Mouse (Mus musculus) kidney, adult 2 months (tissue): ENCODE measurements around the gene Gch1.

ENCODE experiments used
- CTCF ChIP-seq: fragments of 200-500 bp; conservative IDR thresholded peaks from 2 replicates; pipeline ENCODE4 v1.5.1; 2011; ENCODE audit warnings: low read depth, mild to moderate bottlenecking, control low read depth, low read length, moderate library complexity, mixed read lengths; ENCODE audit not compliant: insufficient read depth, insufficient read length
- POLR2A ChIP-seq: fragments of 200-500 bp; IDR thresholded peaks from one replicate; pipeline ENCODE4 v1.6.1; 2011; ENCODE audit warnings: low read depth, low read length, control low read depth

DNA sequence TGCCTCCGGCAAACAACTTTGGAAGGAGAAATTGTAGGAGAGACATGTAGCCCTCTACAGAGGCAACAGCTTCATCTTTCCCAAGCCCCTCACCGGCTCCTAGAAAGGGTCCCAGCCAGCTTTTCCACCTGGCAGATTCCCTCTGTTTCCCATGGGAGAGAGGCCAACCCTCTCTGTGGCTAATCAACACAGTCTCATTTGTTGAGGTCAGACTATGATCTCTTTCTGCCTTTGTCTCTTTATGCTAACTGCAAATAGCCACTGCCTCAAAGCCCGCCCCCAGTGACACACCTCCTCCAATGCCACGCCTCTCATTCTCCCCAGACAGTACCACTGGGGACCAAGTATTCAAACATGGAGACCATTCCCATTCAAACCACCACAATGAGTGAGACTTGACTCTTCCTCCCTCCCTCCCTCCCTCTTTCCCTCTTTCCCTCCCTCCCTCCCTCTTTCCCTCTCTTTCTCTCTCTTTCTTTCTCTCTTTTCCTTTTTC, 20.5 kb upstream of the Gch1 start:
- TF ChIP-seq CTCF (no peak), POLR2A (no peak)
